In the genomic region with DNA sequence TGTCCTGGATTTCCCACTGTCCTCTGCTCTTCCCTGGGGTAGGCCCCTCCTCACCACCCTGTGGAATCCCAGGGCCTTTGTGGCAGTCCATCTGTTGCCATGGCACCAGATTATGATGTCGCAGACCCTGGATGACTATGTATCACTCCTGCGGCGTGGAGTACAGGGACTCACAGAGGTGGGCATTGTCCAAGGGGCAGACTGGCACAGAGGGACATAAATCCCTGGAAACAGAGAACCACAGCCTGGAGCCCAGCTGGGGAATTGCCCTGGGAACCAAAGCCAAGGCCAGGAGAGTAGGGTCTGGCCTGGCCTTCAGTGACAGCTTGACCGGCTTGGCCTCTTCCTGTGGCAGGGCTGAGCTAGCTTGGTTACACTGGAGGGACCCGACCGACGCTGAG, we compare ENCODE assay signal across 12 mouse cellular contexts. TPM values are rescaled to one million over a fixed set of nuclear protein-coding genes. Genes with fewer than 3 reads are reported as not detected.
DNase-seq lines count a peak whose midpoint lies in the region; ATAC-seq and TF ChIP-seq lines count a peak whose summit lies in the region.
"Had no signal": no experiment of that assay in that cellular context is flagged by ENCODE, and none has a peak within 500 bp of the region (broad histone marks: within the 10 kb centered on the region; RNA-seq: fewer than 3 reads in every experiment).

No protein-coding gene starts in this region.

- H3K27ac ChIP-seq in hindbrain, embryonic 10.5 days: peak overlapping the region; percentile 85
- peak overlapping the region; percentile 79 for H3K27ac ChIP-seq in midbrain, embryonic 16.5 days (ENCODE audit: low read length)
- H3K27ac ChIP-seq in intestine, postnatal 0 days (ENCODE audit: low read depth, low read length): no peak overlapping the region
- H3K27ac ChIP-seq: liver, embryonic 14.5 days; stomach, postnatal 0 days had no signal

- peak overlapping the region; percentile 46 for H3K9ac ChIP-seq in midbrain, embryonic 16.5 days (ENCODE audit: low read depth, low read length)
- no peak overlapping the region for H3K9ac ChIP-seq in intestine, postnatal 0 days (ENCODE audit: low read depth, low read length)
- H3K9ac ChIP-seq: liver, embryonic 14.5 days had no signal

- H3K9me3 ChIP-seq in hindbrain, embryonic 10.5 days: no peaks in the 10 kb centered on the region
- no peaks in the 10 kb centered on the region for H3K9me3 ChIP-seq in midbrain, embryonic 16.5 days (replicated peaks; ENCODE audit: control insufficient read depth, low read length, poor library complexity, severe bottlenecking)
- H3K9me3 ChIP-seq in intestine, postnatal 0 days (ENCODE audit: control insufficient read depth): no peaks in the 10 kb centered on the region

- peak overlapping the region; percentile 14; the same call in 1 of the 2 replicates for H3K4me2 ChIP-seq in midbrain, embryonic 16.5 days (ENCODE audit: low read length)
- no peak overlapping the region for H3K4me2 ChIP-seq in intestine, postnatal 0 days (replicated peaks; ENCODE audit: low read depth)
- H3K4me2 ChIP-seq: heart, embryonic 11.5 days had no signal

- no peaks in the 10 kb centered on the region for H3K36me3 ChIP-seq in hindbrain, embryonic 10.5 days
- no peaks in the 10 kb centered on the region; the same call in 1 of the 2 replicates for H3K36me3 ChIP-seq in midbrain, embryonic 16.5 days (ENCODE audit: control insufficient read depth, insufficient read depth, low read length)
- H3K36me3 ChIP-seq in intestine, postnatal 0 days (ENCODE audit: control insufficient read depth, insufficient read depth): no peaks in the 10 kb centered on the region; the same call in 1 of the 2 replicates

- TF ChIP-seq CTCF in intestine, postnatal 0 days (IDR thresholded peaks at IDR 0.05; ENCODE audit: low read depth): no peak

- peaks cover 14% of the 10 kb centered on the region for H3K27me3 ChIP-seq in hindbrain, embryonic 10.5 days (ENCODE audit: insufficient read depth, poor library complexity, severe bottlenecking)
- H3K27me3 ChIP-seq in midbrain, embryonic 16.5 days (ENCODE audit: control insufficient read depth, insufficient read depth, low read depth, low read length): no peaks in the 10 kb centered on the region
- H3K27me3 ChIP-seq in intestine, postnatal 0 days (replicated peaks; ENCODE audit: control insufficient read depth, insufficient read depth, low read length): no peaks in the 10 kb centered on the region
- H3K27me3 ChIP-seq: CH12.LX had no signal

- H3K4me3 ChIP-seq in hindbrain, embryonic 10.5 days: peak overlapping the region; percentile 6; the same call in 1 of the 2 replicates
- H3K4me3 ChIP-seq in midbrain, embryonic 16.5 days (ENCODE audit: low read depth, low read length): no peak overlapping the region
- H3K4me3 ChIP-seq in intestine, postnatal 0 days (ENCODE audit: low read depth, low read length): no peak overlapping the region

- H3K4me1 ChIP-seq in hindbrain, embryonic 10.5 days (replicated peaks): peaks cover 99% of the 10 kb centered on the region
- peaks cover 90% of the 10 kb centered on the region for H3K4me1 ChIP-seq in midbrain, embryonic 16.5 days (ENCODE audit: control insufficient read depth, insufficient read depth, low read length)
- no peaks in the 10 kb centered on the region for H3K4me1 ChIP-seq in intestine, postnatal 0 days (replicated peaks; ENCODE audit: control insufficient read depth, insufficient read depth, low read length)

- ATAC-seq in midbrain, embryonic 16.5 days: peak; percentile 40
- ATAC-seq in intestine, postnatal 0 days: no peak

- 37% methylated on average over 7 of the region's 7 CpGs for WGBS in hindbrain, embryonic 10.5 days
- 8% methylated on average over 7 of the region's 7 CpGs for WGBS in midbrain, embryonic 16.5 days
- 70% methylated on average over 7 of the region's 7 CpGs for WGBS in intestine, postnatal 0 days

- DNase-seq in brain, adult 2 months (ENCODE audit: low read depth, low spot score): peak; percentile 62
- DNase-seq in embryo, embryonic 10.5 days (ENCODE audit: low spot score): peak; percentile 60
- peak; percentile 74 for DNase-seq in hindbrain, embryonic 10.5 days (ENCODE audit: low spot score)
- no peak for DNase-seq in urinary bladder, postnatal 25 days (ENCODE audit: low spot score)
- no peak for DNase-seq in layer of hippocampus, adult 11-12 months (ENCODE audit: low spot score)
- DNase-seq: kidney, adult 18-20 months had no signal

RNA-seq across cellular contexts. Expression of a gene that starts 28.8 kb away (rescaled TPM):
- 10.0 and 13.9 TPM in 2 replicates for polyA plus RNA-seq in hindbrain, embryonic 10.5 days (2016; fragmentation: Nextera tagmentation; extraction: Ambion mirVana)
- 44.4 and 56.0 TPM in 2 replicates for polyA plus RNA-seq in midbrain, embryonic 16.5 days (2015; fragmentation: Nextera tagmentation; extraction: Ambion mirVana)
- polyA plus RNA-seq in intestine, postnatal 0 days (2015; fragmentation: Nextera tagmentation; extraction: Ambion mirVana): 0.66 and 0.82 TPM in 2 replicates

RNA-seq across cellular contexts. Expression of a gene that starts 48.7 kb away (rescaled TPM):
- polyA plus RNA-seq in hindbrain, embryonic 10.5 days (2016; fragmentation: Nextera tagmentation; extraction: Ambion mirVana): 225 and 238 TPM in 2 replicates
- polyA plus RNA-seq in midbrain, embryonic 16.5 days (2015; fragmentation: Nextera tagmentation; extraction: Ambion mirVana): 103 and 108 TPM in 2 replicates
- 114 and 121 TPM in 2 replicates for polyA plus RNA-seq in intestine, postnatal 0 days (2015; fragmentation: Nextera tagmentation; extraction: Ambion mirVana)

RNA-seq across cellular contexts. Expression of a gene that starts 58.8 kb away (rescaled TPM):
- polyA plus RNA-seq in hindbrain, embryonic 10.5 days (2016; fragmentation: Nextera tagmentation; extraction: Ambion mirVana): 111 and 113 TPM in 2 replicates
- polyA plus RNA-seq in midbrain, embryonic 16.5 days (2015; fragmentation: Nextera tagmentation; extraction: Ambion mirVana): 86.7 and 88.1 TPM in 2 replicates
- polyA plus RNA-seq in intestine, postnatal 0 days (2015; fragmentation: Nextera tagmentation; extraction: Ambion mirVana): 72.4 and 76.2 TPM in 2 replicates

Comparison
In these comparisons a context has a peak if more than half of its experiments do, and no peak if none do; other contexts are left out.
1. DNase-seq: peak in brain, adult 2 months (single experiment), embryo, embryonic 10.5 days (single experiment) and hindbrain, embryonic 10.5 days (single experiment); none in urinary bladder, postnatal 25 days (single experiment) and layer of hippocampus, adult 11-12 months (single experiment).